Mouse (Mus musculus) forebrain, embryonic 14.5 days (tissue): Measurements from ENCODE around the gene Lrrc36. TPM values are rescaled to one million over a fixed set of nuclear protein-coding genes. Genes with fewer than 3 reads are reported as not detected.

Experiments
- ATAC-seq: fragments of 200-750 bp; cut with Nextera tagmentation; 2 replicates; pipeline ENCODE4 v1.8.0; 2017; ENCODE audit warnings: mild to moderate bottlenecking, moderate library complexity
- DNase-seq: peaks from one replicate; pipeline ENCODE4 v3.0.0-alpha.2; 2015; ENCODE audit warnings: low spot score
- H3K27ac ChIP-seq: fragments of 300-500 bp; sonication (generic); 2 replicates; pipeline ENCODE4 v1.5.1; 2014; ENCODE audit warnings: low read depth, mild to moderate bottlenecking, control low read depth, low read length, moderate library complexity
- H3K27me3 ChIP-seq: fragments of 300-500 bp; sonication (generic); replicated peaks from 2 replicates; pipeline ENCODE4 v1.6.1; 2014; ENCODE audit warnings: low read length, control low read depth, mixed read lengths; ENCODE audit not compliant: control insufficient read depth, insufficient read depth
- H3K36me3 ChIP-seq: fragments of 300-500 bp; sonication (generic); 2 replicates; pipeline ENCODE4 v1.6.1; 2014; ENCODE audit warnings: low read length, control low read depth; ENCODE audit not compliant: control insufficient read depth, insufficient read depth
- H3K4me1 ChIP-seq: fragments of 300-500 bp; sonication (generic); 2 replicates; pipeline ENCODE4 v1.6.1; 2014; ENCODE audit warnings: antibody characterized with exemption, low read length, control low read depth; ENCODE audit not compliant: control insufficient read depth, insufficient read depth
- H3K4me2 ChIP-seq: fragments of 300-500 bp; sonication (generic); 2 replicates; pipeline ENCODE4 v1.6.1; 2014; ENCODE audit warnings: mild to moderate bottlenecking, control low read depth, low read length
- H3K4me3 ChIP-seq: fragments of 300-500 bp; sonication (generic); 2 replicates; pipeline ENCODE4 v1.5.1; 2014; ENCODE audit warnings: low read depth, low read length, control low read depth
- H3K9ac ChIP-seq: fragments of 300-500 bp; sonication (generic); 2 replicates; pipeline ENCODE4 v1.6.1; 2014; ENCODE audit warnings: mild to moderate bottlenecking, low read length, control low read depth, moderate library complexity
- H3K9me3 ChIP-seq: fragments of 300-500 bp; sonication (generic); replicated peaks from 2 replicates; pipeline ENCODE4 v1.6.1; 2016; ENCODE audit warnings: low read length, control low read depth, mixed read lengths; ENCODE audit not compliant: control insufficient read depth
- WGBS: fragments of 180-500 bp; shearing (Covaris S2); extraction: QIAGEN DNeasy Blood & Tissue Kit; methylation state at CpG from one replicate; pipeline ENCODE4 v1.1.7; 2014; 5-methylcytosine and 5-hydroxymethylcytosine counted together
- polyA plus RNA-seq: library from polyadenylated mRNA; unstranded; fragments of >200 nt; fragmentation: Nextera tagmentation; extraction: Ambion mirVana; gene quantifications from 2 replicates; pipeline ENCODE4 v1.2.1, GENCODE M21; 2014

Lrrc36 gene
- polyA plus RNA-seq, 1 experiment from 2014 or later = 0.43 TPM

DNA sequence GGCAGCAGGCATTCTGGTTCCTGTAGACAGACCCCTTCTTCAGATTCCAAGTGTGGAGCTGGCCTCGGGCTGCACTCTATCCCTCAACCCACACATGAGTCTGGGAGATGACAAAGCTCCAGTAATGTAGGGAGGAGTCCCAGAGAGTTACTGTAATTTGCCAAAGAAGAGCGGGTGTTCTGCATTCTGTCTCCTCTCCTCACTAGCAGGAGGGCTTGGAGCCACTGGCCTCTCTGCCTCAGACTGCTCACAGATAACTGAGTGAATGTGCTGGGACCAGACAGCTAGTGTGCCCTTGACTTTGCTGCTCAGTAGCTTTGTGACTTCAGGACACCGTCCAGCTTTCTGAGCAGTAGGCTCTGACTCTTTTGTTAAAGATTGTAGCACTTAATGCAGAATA, 64.4 kb downstream of the Lrrc36 start:
- DNase-seq (no peak), ATAC-seq (no peak)
- Histone ChIP-seq H3K9ac (no peak overlapping the region), H3K27ac (no peak overlapping the region), H3K36me3 (0 out of 2 replicates have a peak, but pooled peaks cover 3% of the 10 kb centered on the region), H3K4me3 (no peak overlapping the region), H3K9me3 (no peaks in the 10 kb centered on the region), H3K4me1 (peaks cover 9% of the 10 kb centered on the region), H3K27me3 (no peaks in the 10 kb centered on the region), H3K4me2 (no peak overlapping the region)
- 88% methylated on average over 3 of the region's 3 CpGs for WGBS

DNA sequence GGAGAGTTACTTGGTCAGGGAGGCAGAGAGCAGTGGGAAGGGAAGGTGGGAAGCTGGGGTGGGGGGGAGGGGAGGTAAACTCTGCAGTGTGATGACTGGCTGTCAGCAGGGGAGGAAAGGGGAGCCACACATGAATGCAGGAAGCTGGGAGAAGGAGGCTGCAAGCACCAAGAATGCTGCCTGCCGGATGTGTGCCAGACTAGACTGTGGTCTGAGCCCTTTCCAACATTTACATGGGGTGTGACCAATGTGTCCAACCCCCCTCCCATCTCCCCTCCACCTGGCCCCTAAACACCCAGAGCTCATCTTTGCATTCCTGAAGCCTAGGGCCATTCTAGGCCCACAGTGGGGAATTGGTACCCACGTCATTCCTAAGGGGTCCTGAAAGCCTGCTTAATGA, 67.6 kb downstream of the Lrrc36 start:
- H3K27ac ChIP-seq = no peak overlapping the region
- H3K4me3 ChIP-seq = no peak overlapping the region
- 35% methylated on average over 2 of the region's 2 CpGs for WGBS
- H3K4me1 ChIP-seq = no peaks in the 10 kb centered on the region
- H3K4me2 ChIP-seq = no peak overlapping the region
- no peak for ATAC-seq
- H3K9me3 ChIP-seq = no peaks in the 10 kb centered on the region
- H3K9ac ChIP-seq = no peak overlapping the region
- DNase-seq = no peak
- H3K36me3 ChIP-seq = 0 out of 2 replicates have a peak, but pooled peaks cover 3% of the 10 kb centered on the region
- no peaks in the 10 kb centered on the region for H3K27me3 ChIP-seq

DNA sequence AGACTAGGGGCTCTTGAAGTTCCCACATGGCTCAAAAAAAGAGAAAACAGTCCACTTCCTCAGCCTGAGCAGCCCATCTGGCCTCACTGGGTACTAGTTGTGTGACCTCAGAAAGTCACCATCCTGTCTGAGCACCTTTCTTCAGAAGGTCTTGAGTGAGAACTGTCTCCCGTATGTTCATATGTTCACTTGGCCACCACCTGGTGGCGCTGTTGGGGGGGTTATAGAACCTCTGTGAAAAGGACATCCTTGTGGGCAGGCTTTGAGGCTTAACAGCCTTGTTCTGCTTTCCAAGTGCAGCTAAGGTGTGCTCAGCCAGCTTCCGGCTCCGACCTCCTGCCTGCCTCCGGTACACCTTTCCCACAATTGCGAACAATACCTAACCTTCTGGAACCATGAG, 68.1 kb downstream of the Lrrc36 start:
- Histone ChIP-seq H3K9ac (no peak overlapping the region), H3K4me3 (no peak overlapping the region), H3K27ac (no peak overlapping the region), H3K27me3 (no peaks in the 10 kb centered on the region), H3K9me3 (no peaks in the 10 kb centered on the region), H3K4me2 (no peak overlapping the region), H3K4me1 (no peaks in the 10 kb centered on the region), H3K36me3 (0 out of 2 replicates have a peak, but pooled peaks cover 3% of the 10 kb centered on the region)
- DNase-seq (no peak), ATAC-seq (0 out of 2 replicates have a peak, but pooled peaks have one; percentile 15)
- 75% methylated on average over 6 of the region's 6 CpGs for whole genome bisulfite sequencing

DNA sequence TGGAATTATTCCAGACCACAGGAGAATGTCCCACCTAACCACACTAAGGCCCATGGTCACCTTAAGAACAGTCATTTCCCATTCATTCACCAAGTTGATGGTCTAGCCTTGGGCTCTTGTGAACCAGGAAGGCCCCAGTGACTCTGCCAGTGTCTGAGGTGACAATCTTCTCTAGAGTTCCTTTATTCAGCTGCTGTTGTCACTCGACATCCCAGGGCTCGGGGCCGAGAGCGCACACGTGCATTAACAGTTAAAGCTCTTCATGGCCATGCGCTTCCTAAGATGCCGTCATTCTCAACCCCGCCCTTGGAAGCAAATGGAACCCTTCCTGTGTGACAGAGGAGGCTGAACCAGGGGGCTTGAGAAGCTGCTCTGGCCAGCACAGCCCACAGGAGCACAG, 68.8 kb downstream of the Lrrc36 start:
- DNase-seq (no peak), ATAC-seq (no peak)
- Histone ChIP-seq H3K4me1 (no peaks in the 10 kb centered on the region), H3K27me3 (no peaks in the 10 kb centered on the region), H3K27ac (no peak overlapping the region), H3K36me3 (0 out of 2 replicates have a peak, but pooled peaks cover 3% of the 10 kb centered on the region), H3K9me3 (no peaks in the 10 kb centered on the region), H3K4me2 (no peak overlapping the region), H3K4me3 (no peak overlapping the region), H3K9ac (no peak overlapping the region)
- WGBS = 84% methylated on average over 8 of the region's 8 CpGs

DNA sequence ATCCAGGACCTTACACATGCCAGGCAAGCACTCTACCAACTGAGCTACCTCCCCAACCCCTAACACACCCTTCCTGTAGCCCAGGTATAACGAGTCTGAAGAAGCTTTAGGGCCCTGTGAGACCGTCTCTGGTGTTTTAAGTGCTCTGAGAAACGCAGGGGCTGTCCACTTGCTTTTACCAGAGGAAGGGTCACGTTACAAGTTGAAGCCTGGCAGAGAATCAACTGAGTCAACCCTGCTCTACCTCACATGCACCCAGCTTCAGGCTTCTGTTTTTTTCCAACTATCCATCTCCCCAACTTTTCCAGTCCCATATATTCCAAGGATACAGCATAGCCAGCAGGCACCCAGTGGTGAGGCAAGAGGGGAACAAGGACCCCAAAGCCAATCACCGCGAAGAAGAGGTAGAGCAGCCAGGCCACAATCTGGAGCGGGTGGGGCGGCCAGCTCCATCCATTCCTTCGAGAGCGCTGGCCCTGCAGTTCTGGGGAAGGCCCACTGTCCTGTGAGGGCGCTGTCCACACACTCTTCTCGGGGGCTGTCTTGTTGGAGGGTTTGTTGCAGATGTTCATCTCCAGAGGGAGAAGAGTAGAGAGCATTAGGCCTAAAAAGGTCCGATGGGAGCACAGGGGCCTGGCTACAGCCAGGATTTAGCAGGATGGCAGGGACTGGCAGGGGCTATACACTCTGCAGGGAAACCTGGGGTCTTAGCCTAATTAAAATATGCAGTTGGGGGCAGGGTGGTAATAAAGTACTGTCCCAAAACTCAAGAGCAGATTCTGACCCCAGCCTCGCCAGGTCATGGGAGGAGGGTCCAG, 70.0 kb downstream of the Lrrc36 start:
- Histone ChIP-seq H3K9ac (no peak overlapping the region), H3K27me3 (no peaks in the 10 kb centered on the region), H3K4me3 (no peak overlapping the region), H3K9me3 (no peaks in the 10 kb centered on the region), H3K4me1 (no peaks in the 10 kb centered on the region), H3K27ac (no peak overlapping the region), H3K4me2 (no peak overlapping the region), H3K36me3 (0 out of 2 replicates have a peak, but pooled peaks cover 3% of the 10 kb centered on the region)
- 30% methylated on average over 14 of the region's 14 CpGs for WGBS
- DNase-seq (no peak), ATAC-seq (no peak; the same call in 1 of the 2 replicates)

DNA sequence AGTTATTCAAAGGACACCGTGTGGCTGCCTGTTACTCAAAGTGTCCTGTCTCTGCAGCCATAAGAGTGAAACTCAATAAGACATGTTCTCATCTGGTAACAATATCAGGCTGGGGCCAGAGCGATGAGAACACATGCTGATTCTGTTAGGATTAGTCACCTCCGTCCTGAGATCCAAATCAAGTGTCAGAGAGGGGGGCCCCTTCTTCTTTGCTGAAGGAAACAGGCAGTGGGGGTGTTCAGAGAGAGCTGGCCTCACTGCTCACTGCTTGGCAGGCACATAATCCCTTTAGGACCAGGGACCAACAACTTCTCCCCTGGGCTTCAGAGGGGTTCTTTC, 70.6 kb downstream of the Lrrc36 start:
- H3K9ac ChIP-seq = no peak overlapping the region
- DNase-seq = no peak
- ATAC-seq = no peak
- H3K4me1 ChIP-seq = no peaks in the 10 kb centered on the region
- H3K4me3 ChIP-seq = no peak overlapping the region
- H3K9me3 ChIP-seq = no peaks in the 10 kb centered on the region
- no peak overlapping the region for H3K4me2 ChIP-seq
- WGBS = 35% methylated on average over 3 of the region's 3 CpGs
- H3K27me3 ChIP-seq = no peaks in the 10 kb centered on the region
- no peaks in the 10 kb centered on the region for H3K36me3 ChIP-seq
- H3K27ac ChIP-seq = no peak overlapping the region

DNA sequence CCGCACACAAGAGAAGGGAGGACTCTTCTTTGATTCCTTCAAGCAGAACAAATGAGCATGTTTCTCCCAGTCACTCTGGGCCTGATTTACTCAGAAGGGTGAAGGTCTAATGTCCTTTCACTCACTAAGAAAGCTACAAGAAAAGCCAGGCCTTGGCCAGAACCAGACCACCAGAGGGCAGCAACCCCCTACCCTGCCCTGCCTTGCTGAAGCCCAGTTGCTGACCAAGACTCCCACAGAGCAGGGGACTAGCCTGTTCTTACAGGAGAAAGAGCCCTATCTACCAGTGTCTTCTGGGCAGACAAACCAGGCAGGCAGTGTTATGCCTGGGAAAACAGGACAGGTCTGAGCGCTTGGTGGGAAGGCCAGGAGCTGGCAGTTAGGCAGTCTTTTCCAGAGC, 71.0 kb downstream of the Lrrc36 start:
- Histone ChIP-seq H3K36me3 (no peaks in the 10 kb centered on the region), H3K9ac (no peak overlapping the region), H3K27ac (no peak overlapping the region), H3K4me3 (no peak overlapping the region), H3K4me2 (no peak overlapping the region), H3K27me3 (no peaks in the 10 kb centered on the region), H3K9me3 (no peaks in the 10 kb centered on the region), H3K4me1 (no peaks in the 10 kb centered on the region)
- ATAC-seq (peak; percentile 40; the same call in 1 of the 2 replicates), DNase-seq (peak; percentile 34)
- WGBS = 13% methylated on average over 2 of the region's 2 CpGs

DNA sequence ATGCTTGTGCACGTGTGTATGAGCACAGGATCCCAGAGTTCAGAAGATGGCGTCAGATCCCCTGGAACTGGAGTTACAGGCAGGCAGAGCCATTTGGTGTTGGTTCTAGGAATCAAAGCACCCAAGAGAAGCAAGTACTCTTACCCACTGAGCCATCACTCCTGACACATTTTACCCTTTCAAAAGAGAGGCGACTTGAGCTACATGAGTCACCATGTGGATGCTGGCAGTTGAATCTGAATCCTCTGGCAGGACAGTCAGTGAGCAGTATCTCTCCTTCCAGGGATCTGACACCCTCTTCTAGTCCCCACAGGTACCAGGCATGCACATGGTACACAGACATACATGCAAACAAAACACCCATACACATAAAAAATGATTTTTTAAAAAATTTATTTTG, 74.7 kb downstream of the Lrrc36 start:
- Histone ChIP-seq H3K4me1 (no peaks in the 10 kb centered on the region), H3K9me3 (no peaks in the 10 kb centered on the region), H3K4me3 (no peak overlapping the region), H3K4me2 (no peak overlapping the region), H3K9ac (no peak overlapping the region), H3K36me3 (no peaks in the 10 kb centered on the region), H3K27me3 (no peaks in the 10 kb centered on the region), H3K27ac (no peak overlapping the region)
- no peak for DNase-seq
- 74% methylated on average over 3 of the region's 3 CpGs for WGBS
- no peak for ATAC-seq

DNA sequence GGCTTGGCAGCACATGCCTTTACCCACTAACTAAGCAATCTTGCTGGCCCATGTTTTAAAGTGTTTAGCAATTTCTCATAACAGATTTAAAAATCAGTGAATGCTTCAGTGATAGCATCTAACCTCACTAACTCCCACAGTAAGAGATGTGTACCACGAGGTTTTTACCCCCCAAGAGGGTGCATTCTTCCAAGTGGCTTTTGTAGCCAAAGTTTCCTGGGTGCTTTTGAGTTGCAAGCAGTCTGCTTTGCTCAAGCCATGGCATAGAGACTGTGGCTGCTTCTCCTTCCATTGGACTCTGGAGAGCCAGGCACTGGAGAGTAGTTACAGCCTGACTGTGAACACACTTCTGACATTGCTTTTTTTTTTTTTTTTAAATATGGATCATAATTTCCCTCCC, 75.9 kb downstream of the Lrrc36 start:
- Histone ChIP-seq H3K9ac (no peak overlapping the region), H3K9me3 (no peaks in the 10 kb centered on the region), H3K4me1 (no peaks in the 10 kb centered on the region), H3K27me3 (no peaks in the 10 kb centered on the region), H3K4me2 (no peak overlapping the region), H3K4me3 (no peak overlapping the region), H3K36me3 (no peaks in the 10 kb centered on the region), H3K27ac (no peak overlapping the region)
- WGBS = 53% methylated on average over 1 of the region's 1 CpGs
- DNase-seq (no peak), ATAC-seq (no peak)
